Mouse (Mus musculus) heart, postnatal 0 days (tissue): ENCODE data around the gene Acads. TPM values are rescaled to one million over a fixed set of nuclear protein-coding genes. Genes with fewer than 3 reads are reported as not detected.

Experiments
- ATAC-seq: fragments of 200-750 bp; cut with Nextera tagmentation; 2 replicates; pipeline ENCODE4 v1.8.0; 2017; ENCODE audit warnings: low read depth, moderate number of reproducible peaks, moderate library complexity; ENCODE audit not compliant: insufficient read depth
- DNase-seq: peaks from one replicate; pipeline ENCODE4 v3.0.0-alpha.2; 2016; ENCODE audit warnings: low spot score
- H3K27ac ChIP-seq: fragments of 300-500 bp; sonication (generic); 2 replicates; pipeline ENCODE4 v1.5.1; 2014; ENCODE audit warnings: low read depth, mild to moderate bottlenecking
- H3K27me3 ChIP-seq: fragments of 300-500 bp; sonication (generic); 2 replicates; pipeline ENCODE4 v1.6.1; 2014; ENCODE audit warnings: low read length, mixed read lengths; ENCODE audit not compliant: control insufficient read depth, insufficient read depth
- H3K36me3 ChIP-seq: fragments of 300-500 bp; sonication (generic); replicated peaks from 2 replicates; pipeline ENCODE4 v1.6.1; 2014; ENCODE audit warnings: low read length, mixed read lengths; ENCODE audit not compliant: control insufficient read depth, insufficient read depth
- H3K4me1 ChIP-seq: fragments of 300-500 bp; sonication (generic); 2 replicates; pipeline ENCODE4 v1.6.1; 2014; ENCODE audit warnings: antibody characterized with exemption; ENCODE audit not compliant: control insufficient read depth, insufficient read depth
- H3K4me2 ChIP-seq: fragments of 300-500 bp; sonication (generic); 2 replicates; pipeline ENCODE4 v1.6.1; 2014; ENCODE audit warnings: low read depth, mild to moderate bottlenecking, low read length, moderate library complexity
- H3K4me3 ChIP-seq: fragments of 300-500 bp; sonication (generic); 2 replicates; pipeline ENCODE4 v1.5.1; 2014; ENCODE audit warnings: low read depth, low read length
- H3K9ac ChIP-seq: fragments of 300-500 bp; sonication (generic); replicated peaks from 2 replicates; pipeline ENCODE4 v1.6.1; 2014; ENCODE audit warnings: low read depth, low read length, mixed read lengths
- H3K9me3 ChIP-seq: fragments of 300-500 bp; sonication (generic); replicated peaks from 2 replicates; pipeline ENCODE4 v1.6.1; 2016; ENCODE audit warnings: low read length; ENCODE audit not compliant: control insufficient read depth
- CTCF ChIP-seq: IDR thresholded peaks from 2 replicates; pipeline ENCODE4 v1.5.1; 2016; ENCODE audit warnings: antibody characterized with exemption, control low read depth, low read depth
- EP300 ChIP-seq: IDR thresholded peaks from 2 replicates; pipeline ENCODE4 v1.6.1; 2016; ENCODE audit warnings: antibody characterized with exemption, low read depth
- WGBS: fragments of 180-500 bp; shearing (Covaris S2); extraction: QIAGEN DNeasy Blood & Tissue Kit; methylation state at CpG from one replicate; pipeline ENCODE4 v1.1.7; 2014; 5-methylcytosine and 5-hydroxymethylcytosine counted together
- polyA plus RNA-seq: library from polyadenylated mRNA; unstranded; fragments of >200 nt; fragmentation: Nextera tagmentation; extraction: Ambion mirVana; gene quantifications from 2 replicates; pipeline ENCODE4 v1.2.1, GENCODE M21; 2015
- total RNA-seq: library from RNA; depleted of rRNA; stranded (reverse); fragments of >200 nt; gene quantifications from 2 replicates; pipeline ENCODE4 v1.2.3, GENCODE M21; 2014; ENCODE audit warnings: low replicate concordance

Acads gene
- total and polyA plus RNA-seq, 2 experiments from 2014 or later, result 208 to 288 TPM

GRCm38 (mm10) chr5:115100473-115100872, 18.7 kb downstream of the Acads start:
- Histone ChIP-seq H3K9ac (no peak overlapping the region), H3K36me3 (peaks cover 47% of the 10 kb centered on the region), H3K27me3 (no peaks in the 10 kb centered on the region), H3K4me2 (no peak overlapping the region), H3K9me3 (no peaks in the 10 kb centered on the region), H3K27ac (no peak overlapping the region), H3K4me1 (no peaks in the 10 kb centered on the region), H3K4me3 (no peak overlapping the region)
- 79% methylated on average over 6 of the region's 6 CpGs for WGBS
- DNase-seq (no peak), ATAC-seq (no peak)
- TF ChIP-seq CTCF (no peak), EP300 (no peak)

DNA sequence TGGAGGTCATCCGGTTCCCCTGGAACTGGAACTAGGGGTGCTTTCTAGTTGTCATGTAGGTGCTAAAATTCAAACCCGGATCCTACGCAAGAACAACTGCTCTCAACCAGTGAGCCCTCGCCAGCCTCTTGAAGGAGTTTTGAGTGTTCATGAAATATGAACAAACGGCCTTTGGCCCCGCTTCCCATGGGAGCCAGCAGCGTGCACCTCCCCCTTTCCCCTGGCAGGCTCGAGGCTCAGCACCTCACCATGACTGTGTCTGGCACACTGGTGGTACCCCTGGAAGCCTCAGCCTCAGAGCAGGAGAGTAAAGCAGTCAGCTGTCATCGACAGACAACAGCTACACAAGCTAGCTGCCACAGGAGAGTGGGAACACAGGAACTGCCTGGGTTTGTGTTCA, 19.2 kb downstream of the Acads start:
- Histone ChIP-seq H3K9me3 (no peaks in the 10 kb centered on the region), H3K27ac (no peak overlapping the region), H3K36me3 (peaks cover 51% of the 10 kb centered on the region), H3K4me2 (no peak overlapping the region), H3K9ac (no peak overlapping the region), H3K4me1 (no peaks in the 10 kb centered on the region), H3K27me3 (no peaks in the 10 kb centered on the region), H3K4me3 (no peak overlapping the region)
- TF ChIP-seq CTCF (no peak), EP300 (no peak)
- ATAC-seq (no peak), DNase-seq (no peak)
- WGBS, result 79% methylated on average over 9 of the region's 9 CpGs

DNA sequence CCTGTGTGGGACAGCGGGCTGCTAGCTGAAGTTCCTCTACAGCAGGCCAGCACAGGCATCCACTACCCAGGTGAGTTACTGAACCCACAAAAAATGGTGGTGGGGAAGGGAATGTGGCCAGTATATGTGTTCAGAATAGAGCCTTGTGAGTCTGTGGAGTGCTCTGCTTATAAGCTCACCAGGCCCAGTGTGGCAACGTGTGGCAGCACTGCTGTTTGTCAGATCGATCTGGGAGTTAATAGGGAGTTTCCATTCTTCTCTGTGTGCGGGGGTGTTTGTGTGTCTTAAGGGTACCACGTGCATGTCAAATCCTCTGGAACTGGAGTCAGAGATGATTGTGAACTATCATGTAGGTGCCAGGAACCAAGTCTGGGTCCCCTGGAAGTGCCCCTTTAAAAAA, 19.6 kb downstream of the Acads start:
- no peak for ATAC-seq
- 75% methylated on average over 5 of the region's 5 CpGs for WGBS

GRCm38 (mm10) chr5:115098195-115098594, 21.0 kb downstream of the Acads start, which contains the start of gene Gm10401:
Gene Gm10401, minus strand, starts transcription at chr5:115098295.
- H3K4me3 ChIP-seq, result no peak within 1 kb of the TSS
- H3K4me1 ChIP-seq, result 0 out of 2 replicates have a peak, but pooled peaks cover 1% of the 10 kb centered on the region
- no peak for TF ChIP-seq EP300
- TF ChIP-seq CTCF, result no peak
- no peak within 1 kb of the TSS for H3K9ac ChIP-seq
- DNase-seq (no peak), ATAC-seq (no peak)
- H3K36me3 ChIP-seq, result peaks cover 60% of the 10 kb centered on the region
- no peak within 1 kb of the TSS for H3K4me2 ChIP-seq
- no peak within 1 kb of the TSS for H3K27ac ChIP-seq
- 93% methylated on average over 8 of the region's 8 CpGs for WGBS
- no peaks in the 10 kb centered on the region for H3K9me3 ChIP-seq
- no peaks in the 10 kb centered on the region for H3K27me3 ChIP-seq

More for the DNA sequence above, 19.6 kb downstream of the Acads start:
- Histone ChIP-seq H3K36me3 (peaks cover 56% of the 10 kb centered on the region), H3K4me1 (no peaks in the 10 kb centered on the region), H3K27me3 (no peaks in the 10 kb centered on the region), H3K27ac (no peak overlapping the region), H3K9me3 (no peaks in the 10 kb centered on the region), H3K4me2 (no peak overlapping the region), H3K4me3 (no peak overlapping the region), H3K9ac (no peak overlapping the region)
- no peak for TF ChIP-seq CTCF
- TF ChIP-seq EP300, result no peak
- DNase-seq, result no peak

- Histone ChIP-seq H3K4me3 (no peak overlapping the region), H3K36me3 (peaks cover 83% of the 10 kb centered on the region), H3K27ac (no peak overlapping the region), H3K27me3 (no peaks in the 10 kb centered on the region), H3K9ac (no peak overlapping the region), H3K4me2 (no peak overlapping the region), H3K9me3 (no peaks in the 10 kb centered on the region), H3K4me1 (0 out of 2 replicates have a peak, but pooled peaks cover 7% of the 10 kb centered on the region)
- no peak for TF ChIP-seq EP300
- TF ChIP-seq CTCF, result no peak
- 91% methylated on average over 6 of the region's 6 CpGs for WGBS
- DNase-seq (no peak), ATAC-seq (no peak)
These were observed 27.4 kb downstream of the Acads start for GRCm38 (mm10) chr5:115091776-115092175.

DNA sequence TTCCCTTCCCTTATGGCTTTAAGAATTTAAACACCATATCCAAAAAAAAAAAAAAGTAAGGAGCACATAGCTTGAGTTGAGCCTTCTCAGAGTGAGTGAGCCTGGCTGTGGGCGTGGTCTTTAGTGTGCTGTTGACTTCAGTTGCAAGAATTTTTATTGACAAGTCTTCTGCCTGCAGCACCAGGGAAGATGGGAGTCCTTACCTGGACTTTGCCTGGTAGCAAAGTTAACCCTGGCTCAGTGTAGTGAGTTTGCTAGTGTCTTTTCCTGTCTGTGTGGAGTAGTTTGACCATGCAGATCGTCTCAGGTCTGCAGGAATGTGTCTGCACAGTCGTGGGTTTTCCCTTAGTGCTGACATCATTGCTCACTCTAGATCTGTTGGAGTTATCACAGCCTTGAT, 28.1 kb downstream of the Acads start:
- H3K9ac ChIP-seq, result no peak overlapping the region
- H3K36me3 ChIP-seq, result peaks cover 84% of the 10 kb centered on the region

More for the DNA sequence above, 28.1 kb downstream of the Acads start:
- ATAC-seq (no peak), DNase-seq (no peak)
- Histone ChIP-seq H3K4me1 (0 out of 2 replicates have a peak, but pooled peaks cover 7% of the 10 kb centered on the region), H3K4me2 (no peak overlapping the region), H3K4me3 (no peak overlapping the region), H3K27me3 (no peaks in the 10 kb centered on the region), H3K9me3 (no peaks in the 10 kb centered on the region), H3K27ac (no peak overlapping the region)
- TF ChIP-seq EP300 (no peak), CTCF (no peak)
- WGBS, result 57% methylated on average over 3 of the region's 3 CpGs
